Mouse (Mus musculus) MEL-GATA-1-ER (cell line): ENCODE data around the gene Cacna1d.

Experiments
- DNase-seq: peaks from one replicate; pipeline ENCODE4 v3.0.0-alpha.2; 2012; ENCODE audit warnings: low read depth; ENCODE audit errors: extremely low read depth

The Cacna1d gene

GRCm38 (mm10) chr14:29994976-29995375 is 496.3 kb downstream of the Cacna1d start:
- DNase-seq: no peak
